Mouse (Mus musculus) intestine, embryonic 16.5 days (tissue): ENCODE data around the gene Gfm1. TPM values are rescaled to one million over a fixed set of nuclear protein-coding genes. Genes with fewer than 3 reads are reported as not detected.

ENCODE experiments used
- ATAC-seq: fragments of 200-750 bp; cut with Nextera tagmentation; 2 replicates; pipeline ENCODE4 v1.8.0; 2017; ENCODE audit warnings: moderate TSS enrichment, moderate library complexity
- H3K27ac ChIP-seq: fragments of 300-500 bp; sonication (generic); 2 replicates; pipeline ENCODE4 v1.5.1; 2014; ENCODE audit warnings: mild to moderate bottlenecking, low read length
- H3K27me3 ChIP-seq: fragments of 300-500 bp; sonication (generic); replicated peaks from 2 replicates; pipeline ENCODE4 v1.6.1; 2014; ENCODE audit warnings: low read length, control low read depth, mixed read lengths; ENCODE audit not compliant: control insufficient read depth, insufficient read depth
- H3K36me3 ChIP-seq: fragments of 300-500 bp; sonication (generic); 2 replicates; pipeline ENCODE4 v1.6.1; 2014; ENCODE audit warnings: low read length, control low read depth; ENCODE audit not compliant: control insufficient read depth, insufficient read depth
- H3K4me1 ChIP-seq: fragments of 300-500 bp; sonication (generic); 2 replicates; pipeline ENCODE4 v1.6.1; 2014; ENCODE audit warnings: low read length, control low read depth, mixed read lengths; ENCODE audit not compliant: control insufficient read depth, insufficient read depth
- H3K4me2 ChIP-seq: fragments of 300-500 bp; sonication (generic); 2 replicates; pipeline ENCODE4 v1.6.1; 2014; ENCODE audit warnings: low read depth, low read length, control low read depth
- H3K4me3 ChIP-seq: fragments of 300-500 bp; sonication (generic); 2 replicates; pipeline ENCODE4 v1.5.1; 2014; ENCODE audit warnings: mild to moderate bottlenecking, low read length
- H3K9ac ChIP-seq: fragments of 300-500 bp; sonication (generic); 2 replicates; pipeline ENCODE4 v1.6.1; 2014; ENCODE audit warnings: low read depth, low read length
- H3K9me3 ChIP-seq: fragments of 300-500 bp; sonication (generic); 2 replicates; pipeline ENCODE4 v1.6.1; 2016; ENCODE audit warnings: low read length, control low read depth; ENCODE audit not compliant: control insufficient read depth
- WGBS: fragments of 180-500 bp; shearing (Covaris S2); extraction: QIAGEN DNeasy Blood & Tissue Kit; methylation state at CpG from one replicate; pipeline ENCODE4 v1.1.7; 2014; 5-methylcytosine and 5-hydroxymethylcytosine counted together
- polyA plus RNA-seq: library from polyadenylated mRNA; unstranded; fragments of >200 nt; fragmentation: Nextera tagmentation; extraction: Ambion mirVana; gene quantifications from 2 replicates; pipeline ENCODE4 v1.2.1, GENCODE M21; 2015

The Gfm1 gene
- polyA plus RNA-seq, 1 experiment from 2014 or later: 62.0 TPM

DNA sequence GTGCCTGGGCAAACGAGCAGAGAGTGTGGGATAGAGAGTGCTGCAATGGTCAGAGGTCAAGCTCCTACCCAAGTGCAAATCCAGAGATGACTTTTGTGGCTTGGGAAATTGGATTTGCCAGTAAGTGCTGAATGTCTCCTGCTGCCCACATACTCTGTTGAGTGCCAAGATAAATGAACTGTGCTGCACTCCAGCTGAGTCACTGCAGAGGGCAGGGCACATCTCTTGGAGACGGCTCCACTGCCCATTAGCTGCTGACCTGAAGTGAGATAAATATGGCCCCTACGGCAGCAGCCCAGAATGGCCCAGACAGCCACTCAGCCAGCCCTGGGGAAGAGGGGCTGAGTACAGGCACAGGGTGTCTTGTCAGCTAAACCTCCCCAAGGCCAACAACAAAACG is 60.3 kb downstream of the Gfm1 start:
- Histone ChIP-seq H3K9ac (no peak overlapping the region), H3K4me3 (no peak overlapping the region), H3K36me3 (no peaks in the 10 kb centered on the region), H3K27ac (no peak overlapping the region), H3K4me1 (no peaks in the 10 kb centered on the region), H3K27me3 (no peaks in the 10 kb centered on the region), H3K9me3 (no peaks in the 10 kb centered on the region), H3K4me2 (no peak overlapping the region)
- 35% methylated on average over 4 of the region's 4 CpGs for WGBS
- no peak for ATAC-seq

DNA sequence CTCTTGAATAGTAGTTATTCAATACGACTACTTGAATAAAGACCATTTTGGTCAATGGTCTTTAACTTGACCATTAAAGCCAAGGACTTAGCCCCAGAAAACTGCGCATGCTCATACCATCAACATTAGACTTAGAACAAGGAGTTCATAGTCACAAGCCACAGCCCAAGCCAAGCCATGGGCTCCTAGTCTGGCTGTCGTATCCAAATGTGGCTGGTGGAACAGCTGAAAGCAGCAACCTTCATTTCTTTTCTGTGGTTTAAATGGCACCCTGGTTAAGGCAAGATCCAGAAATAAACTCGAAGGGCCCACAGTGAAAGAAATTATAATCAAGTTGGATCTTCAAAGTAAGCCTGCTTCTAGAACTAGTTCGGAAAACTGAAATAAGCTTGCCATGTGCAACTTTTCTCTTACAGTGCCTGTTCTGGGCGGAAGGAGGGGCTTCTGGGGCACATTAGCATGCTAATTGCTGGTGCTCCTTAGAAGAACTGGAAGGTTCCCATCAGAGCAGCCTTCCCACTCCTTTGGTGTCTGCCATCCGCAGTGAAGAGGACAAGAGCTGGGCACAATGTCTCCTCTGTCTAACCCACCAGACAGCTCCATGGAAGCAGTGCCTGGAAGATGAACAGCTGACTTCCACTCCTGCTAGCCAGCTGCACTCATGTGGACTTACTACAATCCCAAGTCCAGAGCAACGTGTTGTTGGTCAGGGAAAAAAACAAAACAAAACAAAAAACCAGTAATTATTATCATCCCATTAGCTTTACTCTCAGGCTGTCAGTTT is 62.4 kb downstream of the Gfm1 start:
- H3K4me3 ChIP-seq: no peak overlapping the region
- H3K27me3 ChIP-seq: no peaks in the 10 kb centered on the region
- H3K36me3 ChIP-seq: no peaks in the 10 kb centered on the region
- no peak overlapping the region for H3K4me2 ChIP-seq
- H3K9me3 ChIP-seq: no peaks in the 10 kb centered on the region
- WGBS: 83% methylated on average over 8 of the region's 8 CpGs
- no peak overlapping the region for H3K27ac ChIP-seq
- no peak overlapping the region for H3K9ac ChIP-seq
- no peak for ATAC-seq
- no peaks in the 10 kb centered on the region for H3K4me1 ChIP-seq

DNA sequence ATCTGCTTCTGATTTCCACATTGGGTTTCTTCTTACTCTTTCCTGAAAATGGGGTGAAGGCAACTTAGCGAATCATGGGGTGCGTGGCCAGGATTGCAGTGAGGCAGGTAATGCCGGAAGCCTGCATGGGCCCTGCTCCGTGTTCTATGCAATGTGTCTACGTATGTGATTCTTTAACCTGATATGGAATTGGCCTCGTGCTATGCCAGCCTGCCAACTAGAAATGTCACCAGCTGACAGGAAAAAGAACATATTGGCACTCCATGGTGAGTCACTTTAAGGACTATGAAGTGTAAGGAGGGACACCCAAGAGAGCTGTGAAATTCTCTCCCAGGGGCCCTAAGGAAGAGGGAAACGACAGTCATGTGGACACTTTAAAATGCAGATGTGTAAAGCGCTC is 63.2 kb downstream of the Gfm1 start:
- H3K36me3 ChIP-seq: no peaks in the 10 kb centered on the region
- no peaks in the 10 kb centered on the region for H3K9me3 ChIP-seq
- ATAC-seq: no peak
- H3K4me3 ChIP-seq: no peak overlapping the region
- 86% methylated on average over 8 of the region's 8 CpGs for WGBS
- no peak overlapping the region for H3K4me2 ChIP-seq
- H3K4me1 ChIP-seq: no peaks in the 10 kb centered on the region
- no peaks in the 10 kb centered on the region for H3K27me3 ChIP-seq
- H3K27ac ChIP-seq: no peak overlapping the region
- H3K9ac ChIP-seq: no peak overlapping the region

DNA sequence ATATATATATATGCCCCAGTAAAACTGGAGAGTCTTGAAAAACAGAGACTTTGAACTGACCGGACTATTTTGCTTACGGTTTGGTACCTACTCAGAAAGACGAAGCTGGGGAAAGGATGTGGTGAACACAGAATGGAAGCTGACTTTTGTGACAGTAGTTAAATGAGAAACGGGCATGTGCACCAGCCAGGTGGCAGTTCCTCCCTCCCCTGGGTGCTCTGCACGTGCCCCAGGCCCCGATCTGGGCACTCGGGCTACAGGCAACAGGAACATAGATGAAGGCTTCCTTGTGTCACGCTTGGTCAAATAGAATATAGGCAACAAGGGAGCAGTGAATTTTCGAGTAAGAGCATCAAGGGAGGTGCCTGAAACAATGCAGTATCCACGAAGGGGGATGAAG is 66.4 kb downstream of the Gfm1 start:
- ATAC-seq: no peak
- Histone ChIP-seq H3K27me3 (no peaks in the 10 kb centered on the region), H3K4me1 (no peaks in the 10 kb centered on the region), H3K4me2 (no peak overlapping the region), H3K36me3 (no peaks in the 10 kb centered on the region), H3K9ac (no peak overlapping the region), H3K4me3 (no peak overlapping the region), H3K27ac (no peak overlapping the region), H3K9me3 (no peaks in the 10 kb centered on the region; the same call in 1 of the 2 replicates)
- 87% methylated on average over 10 of the region's 10 CpGs for WGBS

DNA sequence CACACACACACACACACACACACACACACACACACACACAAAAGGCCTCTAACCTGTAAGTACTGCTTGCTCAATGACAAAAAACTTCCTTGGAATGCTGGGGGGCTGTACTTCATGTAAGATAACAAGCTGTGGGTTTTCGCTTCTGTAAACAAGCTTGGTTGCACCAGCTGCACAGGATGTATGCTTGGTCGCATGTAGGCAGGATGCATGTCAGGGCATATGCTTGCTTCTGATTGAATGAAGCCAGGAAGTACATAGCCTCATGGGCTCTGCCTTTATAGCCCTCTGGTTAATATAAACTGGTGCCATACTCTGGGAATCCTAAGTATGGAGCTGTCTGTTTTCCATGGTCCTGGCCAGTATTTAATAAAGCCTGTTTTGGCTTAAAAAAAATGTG is 68.1 kb downstream of the Gfm1 start:
- Histone ChIP-seq H3K9ac (no peak overlapping the region), H3K4me3 (no peak overlapping the region), H3K4me2 (no peak overlapping the region), H3K9me3 (no peaks in the 10 kb centered on the region; the same call in 1 of the 2 replicates), H3K27me3 (no peaks in the 10 kb centered on the region), H3K27ac (no peak overlapping the region), H3K4me1 (no peaks in the 10 kb centered on the region), H3K36me3 (no peaks in the 10 kb centered on the region)
- 68% methylated on average over 2 of the region's 2 CpGs for WGBS
- no peak for ATAC-seq

DNA sequence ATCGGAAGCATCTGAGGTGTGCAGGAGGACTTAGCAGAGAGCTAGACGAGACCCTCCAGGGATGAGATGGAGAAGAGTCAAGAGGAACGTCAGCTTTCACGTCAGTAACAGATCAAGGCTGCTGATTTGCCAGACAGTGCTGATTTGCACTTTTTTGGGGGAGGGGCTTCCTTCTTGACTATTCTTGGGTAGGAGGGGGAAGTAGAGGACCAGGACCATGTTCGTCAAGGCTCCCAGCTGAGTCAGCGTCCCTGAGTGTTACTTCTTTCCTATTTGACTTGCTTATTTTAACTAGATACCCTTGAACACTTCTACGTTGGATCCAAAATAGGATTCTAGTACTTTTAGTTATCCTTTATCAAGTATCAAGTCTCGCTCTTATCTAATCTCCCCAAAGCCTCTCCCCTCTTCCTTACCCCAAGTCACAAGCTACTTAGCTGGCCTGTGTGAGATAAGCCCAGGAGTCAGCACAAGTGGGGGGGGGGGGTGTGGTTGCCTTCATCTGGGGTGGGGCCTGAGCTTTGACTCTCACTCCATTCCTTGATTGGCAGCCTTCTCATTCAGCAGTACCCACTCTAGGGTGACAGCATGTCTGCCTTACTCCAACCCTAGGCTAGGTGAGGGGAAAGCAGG is 69.0 kb downstream of the Gfm1 start:
- no peak overlapping the region for H3K27ac ChIP-seq
- H3K27me3 ChIP-seq: no peaks in the 10 kb centered on the region
- no peak for ATAC-seq
- no peaks in the 10 kb centered on the region for H3K36me3 ChIP-seq
- no peaks in the 10 kb centered on the region; the same call in 1 of the 2 replicates for H3K9me3 ChIP-seq
- H3K4me3 ChIP-seq: no peak overlapping the region
- H3K9ac ChIP-seq: no peak overlapping the region
- 90% methylated on average over 8 of the region's 8 CpGs for WGBS
- no peak overlapping the region for H3K4me2 ChIP-seq
- no peaks in the 10 kb centered on the region for H3K4me1 ChIP-seq

DNA sequence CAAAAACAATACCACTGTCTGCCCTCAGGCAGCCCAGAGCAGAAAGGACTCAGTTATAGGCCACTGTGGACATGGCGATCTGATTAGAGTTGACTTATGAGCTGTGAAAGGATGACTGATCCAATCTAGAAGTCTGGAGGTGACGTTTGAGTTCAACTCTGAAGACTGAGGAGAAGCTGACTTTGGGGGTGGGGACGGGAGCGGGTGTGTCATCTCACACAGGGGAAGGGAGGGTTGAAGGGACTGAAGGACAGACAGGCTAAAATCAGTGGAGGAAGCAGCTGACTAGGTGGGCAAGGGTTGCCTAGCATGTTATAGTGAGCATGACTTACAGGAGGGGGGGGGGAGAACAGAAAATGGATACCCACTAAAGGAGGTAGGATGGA is 69.5 kb downstream of the Gfm1 start:
- no peak for ATAC-seq
- Histone ChIP-seq H3K9ac (no peak overlapping the region), H3K4me3 (no peak overlapping the region), H3K4me2 (no peak overlapping the region), H3K27me3 (no peaks in the 10 kb centered on the region), H3K4me1 (no peaks in the 10 kb centered on the region), H3K36me3 (no peaks in the 10 kb centered on the region), H3K27ac (no peak overlapping the region), H3K9me3 (no peaks in the 10 kb centered on the region; the same call in 1 of the 2 replicates)
- 94% methylated on average over 4 of the region's 4 CpGs for WGBS

DNA sequence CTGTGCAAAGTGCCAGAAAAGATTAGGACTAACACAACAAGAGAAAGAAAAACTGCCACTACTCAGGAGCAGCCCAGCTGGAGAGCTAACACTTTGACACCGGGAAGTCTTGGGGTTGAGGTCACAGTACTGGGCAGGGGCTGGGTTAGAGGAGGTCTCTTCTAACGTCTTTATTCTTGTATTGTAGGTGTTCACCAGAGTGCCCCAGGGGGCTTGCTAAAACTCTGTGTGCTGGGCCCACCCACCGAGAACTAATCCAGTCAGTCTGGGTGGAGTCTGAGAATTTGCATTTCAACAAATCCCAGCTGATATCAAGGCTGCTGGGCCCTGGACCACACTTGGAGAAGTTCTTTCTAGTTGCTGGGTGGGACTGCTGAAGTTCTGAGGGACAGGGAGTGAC is 74.0 kb downstream of the Gfm1 start:
- no peak overlapping the region for H3K27ac ChIP-seq
- no peak for ATAC-seq
- H3K4me3 ChIP-seq: no peak overlapping the region
- H3K27me3 ChIP-seq: no peaks in the 10 kb centered on the region
- no peaks in the 10 kb centered on the region for H3K4me1 ChIP-seq
- H3K9me3 ChIP-seq: no peaks in the 10 kb centered on the region
- no peaks in the 10 kb centered on the region for H3K36me3 ChIP-seq
- no peak overlapping the region for H3K9ac ChIP-seq
- WGBS: 23% methylated on average over 3 of the region's 3 CpGs
- no peak overlapping the region for H3K4me2 ChIP-seq

DNA sequence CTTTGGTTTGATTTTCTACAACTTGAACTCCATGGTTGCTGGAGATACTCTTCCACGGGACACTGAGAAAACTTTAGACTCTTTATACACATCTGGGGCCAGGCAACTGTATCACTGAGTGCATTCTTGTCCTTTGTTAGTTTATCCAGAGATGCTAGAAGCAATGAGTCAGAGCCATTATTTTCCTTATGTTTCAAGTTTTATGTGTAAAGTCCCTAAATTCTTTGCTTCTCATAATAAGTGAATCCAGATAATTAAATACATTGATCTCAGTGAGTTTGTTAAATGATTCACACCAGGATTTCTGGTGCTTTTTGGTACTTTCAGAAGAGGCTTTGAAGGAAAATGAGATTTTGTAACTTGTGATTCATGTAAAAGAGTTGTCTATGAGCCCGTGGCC is 75.4 kb downstream of the Gfm1 start:
- no peaks in the 10 kb centered on the region for H3K9me3 ChIP-seq
- H3K4me1 ChIP-seq: no peaks in the 10 kb centered on the region
- 84% methylated on average over 2 of the region's 2 CpGs for WGBS
- H3K36me3 ChIP-seq: no peaks in the 10 kb centered on the region
- H3K4me3 ChIP-seq: no peak overlapping the region
- no peak overlapping the region for H3K27ac ChIP-seq
- no peak overlapping the region for H3K4me2 ChIP-seq
- no peaks in the 10 kb centered on the region for H3K27me3 ChIP-seq
- no peak overlapping the region for H3K9ac ChIP-seq
- ATAC-seq: no peak
